Mouse (Mus musculus): ENCODE data around the gene Ppp4r1. TPM values are rescaled to one million over a fixed set of nuclear protein-coding genes. Genes with fewer than 3 reads are reported as not detected.
A peak's percentile ranks its signal among the peaks of the same experiment; 100 is the strongest.

Gene Ppp4r1
- total and polyA plus RNA-seq, 3 experiments, result 12.9 to 17.1 (median 13.6) TPM

GRCm38 (mm10) chr17:65862579-65862978 lies 80.2 kb downstream of the Ppp4r1 start:
- DNase-seq (ENCODE audit: extremely low read depth), result peak; percentile 43
- peaks cover 39 to 77% of the 10 kb centered on the region in 2 experiments for H3K36me3 ChIP-seq (replicated peaks in 1 of 2; ENCODE audit: control insufficient read depth in 1 of 2, insufficient read depth in 1 of 2, low read length in 1 of 2)
- in situ Hi-C loops (cut with MboI; ENCODE audit: low pct_ligation_motif_present, low pct_unique_long_range_greater_than_20kb, low sequenced_read_pairs), result no loop called here
- dilution Hi-C loops (cut with MboI; ENCODE audit: extremely low pct_ligation_motif_present, extremely low pct_unique_long_range_greater_than_20kb, low sequenced_read_pairs), result no loop called here
- H3K9me3 ChIP-seq (replicated peaks; ENCODE audit: low read length), result no peaks in the 10 kb centered on the region
- TF ChIP-seq USF2 (conservative IDR thresholded peaks at IDR 0.05; ENCODE audit: low read depth, low read length), result no peak
- TF ChIP-seq RAD21 (IDR thresholded peaks at IDR 0.05; ENCODE audit: low read depth, low read length), result peak; percentile 58
- TF ChIP-seq MEF2A (IDR thresholded peaks at IDR 0.05; ENCODE audit: borderline replicate concordance, low read depth, low read length), result no peak
- no peak for TF ChIP-seq ZKSCAN1 (IDR thresholded peaks at IDR 0.05; ENCODE audit: borderline replicate concordance, low read depth, low read length)
- TF ChIP-seq POLR2AphosphoS2 (IDR thresholded peaks at IDR 0.05; ENCODE audit: low read depth, low read length), result no peak
- TF ChIP-seq CTCF (conservative IDR thresholded peaks at IDR 0.05 in 1 of 2, IDR thresholded peaks at IDR 0.05 in 1 of 2; ENCODE audit: low read depth in 2 of 2, low read length in 2 of 2), result peak; percentile 28 to 63; a peak in 3 of 4 replicates
- no peak for TF ChIP-seq JUND (conservative IDR thresholded peaks at IDR 0.05; ENCODE audit: low read depth, low read length)
- no peak for TF ChIP-seq SIN3A (IDR thresholded peaks at IDR 0.05; ENCODE audit: low read length)
- no peak for TF ChIP-seq TCF12 (IDR thresholded peaks at IDR 0.05; ENCODE audit: low read depth, low read length)
- TF ChIP-seq EP300 (IDR thresholded peaks at IDR 0.05; ENCODE audit: low read length), result no peak
- no peak for TF ChIP-seq POLR2A (IDR thresholded peaks at IDR 0.05; ENCODE audit: low read depth, low read length)
- TF ChIP-seq KAT2A (IDR thresholded peaks at IDR 0.05; ENCODE audit: insufficient replicate concordance, low read length), result no peak
- TF ChIP-seq MAFK (IDR thresholded peaks at IDR 0.05; ENCODE audit: insufficient replicate concordance, low read length), result no peak
- TF ChIP-seq TBP (conservative IDR thresholded peaks at IDR 0.05; ENCODE audit: low read depth, low read length), result no peak
- TF ChIP-seq UBTF (IDR thresholded peaks at IDR 0.05; ENCODE audit: low read depth, low read length), result no peak
- TF ChIP-seq USF1 (IDR thresholded peaks at IDR 0.05; ENCODE audit: low read depth, low read length), result no peak
- no peak for TF ChIP-seq CHD1 (IDR thresholded peaks at IDR 0.05; ENCODE audit: low read depth, low read length)
- no peak for TF ChIP-seq ZC3H11A (IDR thresholded peaks at IDR 0.05; ENCODE audit: low read depth, low read length)
- TF ChIP-seq BHLHE40 (IDR thresholded peaks at IDR 0.05; ENCODE audit: low read depth, low read length), result no peak
- TF ChIP-seq ETS1 (conservative IDR thresholded peaks at IDR 0.05; ENCODE audit: low read depth, low read length), result no peak
- TF ChIP-seq RCOR1 (conservative IDR thresholded peaks at IDR 0.05; ENCODE audit: low read depth, low read length), result no peak
- no peak for TF ChIP-seq NELFE (IDR thresholded peaks at IDR 0.05; ENCODE audit: low read depth, low read length)
- TF ChIP-seq SMC3 (IDR thresholded peaks at IDR 0.05; ENCODE audit: low read depth, low read length), result peak; percentile 41
- no peaks in the 10 kb centered on the region for H3K27me3 ChIP-seq (replicated peaks)
- no peak overlapping the region for H3K27ac ChIP-seq (ENCODE audit: insufficient read depth, low read depth)
- H3K9ac ChIP-seq (ENCODE audit: insufficient read depth, low read depth), result no peak overlapping the region
- H3K4me2 ChIP-seq (ENCODE audit: insufficient read depth, low read depth, poor library complexity, severe bottlenecking), result no peak overlapping the region
- no peaks in the 10 kb centered on the region for H3K4me1 ChIP-seq (ENCODE audit: control insufficient read depth in 1 of 2, insufficient read depth in 2 of 2)
- H3K4me3 ChIP-seq (replicated peaks in 1 of 3; ENCODE audit: low read depth in 2 of 3, low read length in 2 of 3, poor library complexity in 1 of 3), result no peak overlapping the region
- no peaks in the 10 kb centered on the region for H3K79me2 ChIP-seq (replicated peaks; ENCODE audit: control insufficient read depth, extremely low read depth, insufficient read depth, poor library complexity, severe bottlenecking)

- peaks cover 30 to 70% of the 10 kb centered on the region in 2 experiments for H3K36me3 ChIP-seq (replicated peaks in 1 of 2; ENCODE audit: control insufficient read depth in 1 of 2, insufficient read depth in 1 of 2, low read length in 1 of 2)
- no peak overlapping the region for H3K9ac ChIP-seq (ENCODE audit: insufficient read depth, low read depth)
- H3K27me3 ChIP-seq (replicated peaks), result no peaks in the 10 kb centered on the region
- no peak overlapping the region for H3K27ac ChIP-seq (ENCODE audit: insufficient read depth, low read depth)
- H3K4me1 ChIP-seq (ENCODE audit: control insufficient read depth in 1 of 2, insufficient read depth in 2 of 2), result no peaks in the 10 kb centered on the region
- no peaks in the 10 kb centered on the region for H3K9me3 ChIP-seq (replicated peaks; ENCODE audit: low read length)
- no peak for TF ChIP-seq CHD2 (IDR thresholded peaks at IDR 0.05; ENCODE audit: low read length)
- TF ChIP-seq MYC (IDR thresholded peaks at IDR 0.05; ENCODE audit: low read depth, low read length), result no peak
- no peak for TF ChIP-seq RAD21 (IDR thresholded peaks at IDR 0.05; ENCODE audit: low read depth, low read length)
- TF ChIP-seq MAX (IDR thresholded peaks at IDR 0.05; ENCODE audit: low read length), result no peak
- no peak for TF ChIP-seq USF2 (conservative IDR thresholded peaks at IDR 0.05; ENCODE audit: low read depth, low read length)
- H3K4me2 ChIP-seq (ENCODE audit: insufficient read depth, low read depth, poor library complexity, severe bottlenecking), result no peak overlapping the region
- H3K79me2 ChIP-seq (replicated peaks; ENCODE audit: control insufficient read depth, extremely low read depth, insufficient read depth, poor library complexity, severe bottlenecking), result no peaks in the 10 kb centered on the region
- H3K4me3 ChIP-seq (replicated peaks in 1 of 3; ENCODE audit: low read depth in 2 of 3, low read length in 2 of 3, poor library complexity in 1 of 3), result no peak overlapping the region
- DNase-seq (ENCODE audit: extremely low read depth), result no peak
- dilution Hi-C loops (cut with MboI; ENCODE audit: extremely low pct_ligation_motif_present, extremely low pct_unique_long_range_greater_than_20kb, low sequenced_read_pairs), result no loop called here
- in situ Hi-C loops (cut with MboI; ENCODE audit: low pct_ligation_motif_present, low pct_unique_long_range_greater_than_20kb, low sequenced_read_pairs), result no loop called here
Measured at GRCm38 (mm10) chr17:65863830-65864229, 81.5 kb downstream of the Ppp4r1 start.
